Mouse (Mus musculus) heart, postnatal 0 days (tissue): Measurements from ENCODE around the gene Upf2.
"Not testable (repeated sequence)": the region's sequence is repeated elsewhere in the genome, so short reads cannot be mapped to it uniquely, and the experiment has no call there.

ENCODE experiments used
- CTCF ChIP-seq: IDR thresholded peaks from 2 replicates; pipeline ENCODE4 v1.5.1; 2016; ENCODE audit warnings: antibody characterized with exemption, control low read depth, low read depth
- EP300 ChIP-seq: IDR thresholded peaks from 2 replicates; pipeline ENCODE4 v1.6.1; 2016; ENCODE audit warnings: antibody characterized with exemption, low read depth

DNA sequence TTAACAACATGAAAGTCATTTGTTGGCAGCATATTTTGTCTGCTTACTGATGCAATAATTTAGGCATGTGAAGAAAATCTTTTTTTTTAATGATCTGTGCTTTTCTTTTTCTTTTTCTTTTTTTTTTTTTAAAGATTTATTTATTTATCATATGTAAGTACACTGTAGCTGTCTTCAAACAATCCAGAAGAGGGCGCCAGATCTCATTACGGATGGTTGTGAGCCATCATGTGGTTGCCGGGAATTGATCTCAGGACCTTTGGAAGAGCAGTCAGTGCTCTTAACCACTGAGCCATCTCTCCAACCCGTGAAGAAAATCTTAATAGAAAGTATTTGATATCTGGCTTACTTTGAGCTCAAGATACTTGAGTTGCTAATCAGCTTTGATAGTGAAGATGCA, 12.5 kb downstream of the Upf2 start:
- TF ChIP-seq CTCF, EP300: not testable (repeated sequence)
